Mouse (Mus musculus): ENCODE data around the gene Ankrd63.
A peak's percentile ranks its signal among the peaks of the same experiment; 100 is the strongest.

GRCm38 (mm10) chr2:118730622-118730915, 26.8 kb upstream of the Ankrd63 start:
- TF ChIP-seq CTCF (conservative IDR thresholded peaks at IDR 0.05; ENCODE audit: insufficient read depth, insufficient read length, low read depth, low read length) (peak; percentile 76), POLR2A (IDR thresholded peaks at IDR 0.05; ENCODE audit: low read depth, low read length) (no peak)

All from kidney, adult 2 months (tissue).